Mouse (Mus musculus) hematopoietic stem cell, adult 5-6 weeks (primary cell): ENCODE measurements around the gene Htr1f. TPM values are rescaled to one million over a fixed set of nuclear protein-coding genes. Genes with fewer than 3 reads are reported as not detected.

Source experiments
- ATAC-seq, 2 experiments: fragments of 125-278 bp in 1 of 2; replicated peaks in 1 of 2; 2 replicates each; pipeline ENCODE4 v1.8.0; 2016 to 2017; ENCODE audit warnings: inconsistent platforms in 2 of 2, mild to moderate bottlenecking in 2 of 2, moderate number of reproducible peaks in 2 of 2, low read depth in 1 of 2, moderate TSS enrichment in 1 of 2; ENCODE audit not compliant: low FRiP score in 2 of 2, poor library complexity in 2 of 2, severe bottlenecking in 2 of 2, insufficient read depth in 1 of 2, low TSS enrichment in 1 of 2
- total RNA-seq: library from RNA; stranded (forward); fragments of 172-1452, 232-1000 nt; gene quantifications from 2 replicates; pipeline ENCODE4 v1.2.3, GENCODE M21; 2017

The Htr1f gene
- total RNA-seq, 1 experiment from 2014 or later, result not detected

- ATAC-seq, result no peak
Measured at GRCm38 (mm10) chr16:64987564-64987963, 118.1 kb downstream of the Htr1f start.

- no peak for ATAC-seq
Measured at GRCm38 (mm10) chr16:64987049-64987448, 118.6 kb downstream of the Htr1f start.

- ATAC-seq, result no peak
Measured at GRCm38 (mm10) chr16:64974636-64975035, 131.0 kb downstream of the Htr1f start.

GRCm38 (mm10) chr16:64973533-64974305, 131.9 kb downstream of the Htr1f start:
- no peak for ATAC-seq

- ATAC-seq, result no peak; a peak in 1 of 4 replicates
Measured at GRCm38 (mm10) chr16:64961690-64962089, 144.0 kb downstream of the Htr1f start.

DNA sequence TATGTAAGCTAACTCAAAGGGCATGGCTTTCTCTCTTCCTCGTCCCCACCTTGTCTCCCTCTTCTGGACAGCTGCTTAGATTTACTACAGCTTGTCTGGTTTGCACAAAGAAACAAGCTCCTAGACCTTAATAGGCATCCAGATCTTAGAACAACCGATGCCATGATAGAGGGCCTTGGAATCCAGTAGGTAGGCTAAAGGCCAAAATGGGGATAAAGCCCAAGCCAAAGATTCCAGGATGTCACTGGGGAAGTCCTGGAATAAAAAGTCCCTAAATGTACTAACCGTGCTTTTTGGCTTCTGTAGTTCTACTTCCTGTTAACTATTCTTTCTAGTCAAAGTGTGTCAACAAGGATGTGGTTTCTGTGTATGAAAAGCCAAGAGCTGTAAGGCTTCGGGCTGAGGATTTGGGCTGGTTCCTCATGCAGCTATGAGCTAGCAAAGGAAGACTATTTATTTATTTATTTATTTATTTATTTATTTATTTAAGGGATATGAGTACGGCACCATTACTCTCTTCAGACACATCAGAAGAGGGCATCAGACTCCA, 163.9 kb downstream of the Htr1f start:
- peak; percentile 96 to 97 for ATAC-seq

DNA sequence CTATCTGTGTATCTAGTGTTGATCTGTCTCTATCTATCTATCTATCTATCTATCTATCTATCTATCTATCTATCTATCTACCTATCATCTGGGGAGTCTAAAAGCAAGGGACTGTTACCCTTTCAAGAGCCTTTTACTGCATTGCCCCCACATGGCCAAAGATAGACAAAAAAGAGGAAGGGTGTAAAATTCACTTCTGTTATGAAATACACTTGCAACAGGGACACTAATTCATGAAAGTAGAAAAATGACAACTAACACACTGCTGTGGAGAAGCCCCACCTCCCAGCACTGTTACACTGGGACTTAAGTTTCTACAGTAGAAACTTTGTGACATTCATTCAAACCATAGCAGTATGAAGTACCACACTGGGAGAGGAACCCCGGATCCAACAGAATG, 170.9 kb downstream of the Htr1f start:
- peak; percentile 17 to 56; a peak in 2 of 4 replicates for ATAC-seq

GRCm38 (mm10) chr16:64934011-64934410, 171.6 kb downstream of the Htr1f start:
- ATAC-seq, result no peak

DNA sequence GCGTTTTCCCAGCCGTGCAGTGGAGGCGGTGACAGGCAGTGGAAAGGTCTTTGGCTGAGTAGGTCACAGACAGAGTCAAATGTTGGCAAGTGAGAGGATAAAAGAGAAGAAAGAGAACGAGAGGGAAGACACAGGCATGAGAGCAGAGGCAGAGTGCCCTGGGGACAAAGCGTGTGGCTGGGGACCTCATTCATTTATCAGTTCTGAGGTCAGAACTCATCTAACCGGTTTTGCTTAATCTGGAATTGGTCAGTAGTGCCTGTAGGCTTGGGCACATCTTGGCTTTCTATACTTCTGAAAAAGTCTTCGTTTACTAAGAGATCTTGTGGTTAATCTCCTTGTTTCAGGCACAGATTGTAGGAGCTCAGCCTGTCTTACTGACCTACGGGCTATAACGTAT, 182.2 kb downstream of the Htr1f start:
- no peak for ATAC-seq

DNA sequence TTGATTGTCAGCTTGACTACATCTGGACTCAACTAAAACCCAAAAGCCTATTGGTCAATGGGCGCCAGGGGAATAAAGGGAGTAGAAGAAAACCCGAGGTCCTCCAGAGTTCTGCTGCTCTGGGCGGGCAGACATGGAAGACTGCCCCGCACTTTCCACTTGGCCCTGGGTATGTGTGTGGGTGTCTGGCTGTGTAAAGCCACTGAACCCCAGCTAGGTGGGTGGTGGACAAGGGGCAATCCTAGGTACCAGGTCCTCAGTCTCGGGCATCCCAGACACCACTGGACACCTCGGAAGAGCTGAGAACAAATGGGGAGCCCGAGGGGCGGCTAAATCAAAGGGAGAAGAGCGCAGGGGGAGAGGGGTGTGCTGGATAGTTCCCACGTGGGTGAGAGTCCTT, 196.9 kb downstream of the Htr1f start:
- ATAC-seq, result no peak

- ATAC-seq, result no peak; a peak in 1 of 4 replicates
Measured at GRCm38 (mm10) chr16:64907112-64907511, 198.5 kb downstream of the Htr1f start.

DNA sequence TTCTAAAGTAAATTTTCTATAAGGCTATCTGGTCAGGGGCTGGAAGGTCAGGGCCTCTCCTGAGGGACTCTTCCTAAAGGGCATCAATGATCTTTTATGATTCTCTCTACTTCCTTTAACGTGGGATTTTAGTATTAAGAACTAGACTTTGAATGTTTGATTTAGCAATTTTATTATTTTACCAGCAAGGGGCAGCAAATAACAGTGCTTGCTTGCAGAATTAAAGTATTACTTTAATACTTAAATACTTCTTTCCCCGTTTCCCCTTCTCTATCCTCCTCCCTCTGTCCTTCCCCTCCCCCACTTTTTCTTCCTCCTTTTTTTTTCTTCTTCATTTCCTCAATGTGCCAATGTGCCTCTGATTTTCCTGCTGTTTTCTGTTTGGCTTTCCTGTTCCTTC, 202.3 kb downstream of the Htr1f start:
- ATAC-seq, result no peak

- peak; percentile 87 for ATAC-seq
Measured at GRCm38 (mm10) chr16:64899084-64899483, 206.6 kb downstream of the Htr1f start.

- no peak for ATAC-seq
Measured at GRCm38 (mm10) chr16:64889496-64889895, 216.2 kb downstream of the Htr1f start.

DNA sequence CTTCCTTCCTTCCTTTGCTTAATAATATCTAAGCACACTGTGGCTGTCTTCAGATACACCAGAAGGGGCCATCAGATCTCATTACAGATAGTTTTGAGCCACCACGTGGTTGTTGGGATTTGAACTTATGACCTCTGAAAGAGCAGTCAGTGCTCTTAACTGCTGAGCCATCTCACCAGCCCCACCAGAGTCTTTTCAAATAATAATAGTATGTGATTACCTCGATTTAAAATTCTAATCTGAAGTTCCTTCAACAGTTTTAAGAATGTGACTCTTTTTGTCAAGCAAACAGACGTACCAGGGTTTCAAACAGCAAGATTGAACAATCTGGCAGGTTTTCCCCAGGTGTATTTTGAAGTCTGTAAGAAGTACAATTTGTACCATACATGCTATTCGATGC, 220.1 kb downstream of the Htr1f start:
- ATAC-seq, result no peak

- no peak for ATAC-seq
Measured at GRCm38 (mm10) chr16:64885142-64885541, 220.5 kb downstream of the Htr1f start.

- ATAC-seq, result peak; percentile 54 to 73
Measured at GRCm38 (mm10) chr16:64884420-64884838, 221.2 kb downstream of the Htr1f start.

- ATAC-seq, result peak; percentile 74 to 75
Measured at GRCm38 (mm10) chr16:64883896-64884295, 221.8 kb downstream of the Htr1f start.

DNA sequence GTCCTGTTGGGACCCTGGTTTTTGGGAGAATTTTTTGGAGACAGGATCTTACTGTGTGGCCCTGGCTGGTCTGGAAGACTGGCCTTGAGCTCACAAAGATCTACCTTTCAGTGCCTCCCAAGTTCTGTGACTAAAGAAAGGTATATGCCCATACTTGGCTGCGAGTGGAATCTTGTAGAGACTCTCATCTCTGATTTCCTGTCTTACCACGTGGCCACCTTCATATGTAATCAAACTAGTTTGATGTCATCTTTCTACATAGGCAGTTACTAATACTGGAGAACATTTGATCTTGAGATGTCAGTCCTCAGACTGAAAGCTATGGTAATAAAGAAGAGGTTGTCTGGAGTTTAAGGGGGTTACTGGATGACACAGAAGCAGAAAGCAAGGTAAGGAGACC, 224.2 kb downstream of the Htr1f start:
- ATAC-seq, result no peak
